Mouse (Mus musculus): ENCODE data around the gene Ulk4. TPM values are rescaled to one million over a fixed set of nuclear protein-coding genes. Genes with fewer than 3 reads are reported as not detected.

Gene Ulk4
- polyA plus RNA-seq, 1 experiment from 2014 or later, result 134 TPM

- Histone ChIP-seq H3K9me3 (ENCODE audit: control insufficient read depth, low read depth, low read length) (no peaks in the 10 kb centered on the region), H3K4me1 (ENCODE audit: control insufficient read depth, insufficient read depth, low read length) (peaks cover 31% of the 10 kb centered on the region), H3K4me3 (ENCODE audit: low read depth, low read length) (no peak overlapping the region), H3K36me3 (ENCODE audit: control insufficient read depth, insufficient read depth, low read length) (no peaks in the 10 kb centered on the region), H3K9ac (replicated peaks; ENCODE audit: low read depth, low read length) (no peak overlapping the region), H3K27me3 (ENCODE audit: control insufficient read depth, insufficient read depth, low read length) (no peaks in the 10 kb centered on the region), H3K27ac (ENCODE audit: low read length) (no peak overlapping the region), H3K4me2 (replicated peaks; ENCODE audit: low read depth, low read length) (no peak overlapping the region)
- 55% methylated on average over 9 of the region's 9 CpGs for WGBS
- ATAC-seq (ENCODE audit: insufficient number of reproducible peaks, insufficient read depth, low FRiP score, low read depth), result no peak
Observed at GRCm38 (mm10) chr9:121303748-121304147, 26.8 kb upstream of the Ulk4 start.

- no peak for ATAC-seq (ENCODE audit: insufficient number of reproducible peaks, insufficient read depth, low FRiP score, low read depth)
- no peak overlapping the region for H3K4me2 ChIP-seq (replicated peaks; ENCODE audit: low read depth, low read length)
- H3K27me3 ChIP-seq (ENCODE audit: control insufficient read depth, insufficient read depth, low read length), result no peaks in the 10 kb centered on the region
- no peaks in the 10 kb centered on the region for H3K36me3 ChIP-seq (ENCODE audit: control insufficient read depth, insufficient read depth, low read length)
- no peak overlapping the region for H3K27ac ChIP-seq (ENCODE audit: low read length)
- H3K4me3 ChIP-seq (ENCODE audit: low read depth, low read length), result no peak overlapping the region
- H3K4me1 ChIP-seq (ENCODE audit: control insufficient read depth, insufficient read depth, low read length), result peaks cover 37% of the 10 kb centered on the region
- 66% methylated on average over 6 of the region's 6 CpGs for WGBS
- no peak overlapping the region for H3K9ac ChIP-seq (replicated peaks; ENCODE audit: low read depth, low read length)
- no peaks in the 10 kb centered on the region for H3K9me3 ChIP-seq (ENCODE audit: control insufficient read depth, low read depth, low read length)
Observed at GRCm38 (mm10) chr9:121303086-121303485, 26.1 kb upstream of the Ulk4 start.

GRCm38 (mm10) chr9:121302543-121302942 is 25.5 kb upstream of the Ulk4 start:
- Histone ChIP-seq H3K36me3 (ENCODE audit: control insufficient read depth, insufficient read depth, low read length) (no peaks in the 10 kb centered on the region), H3K9me3 (ENCODE audit: control insufficient read depth, low read depth, low read length) (no peaks in the 10 kb centered on the region), H3K9ac (replicated peaks; ENCODE audit: low read depth, low read length) (no peak overlapping the region), H3K4me2 (replicated peaks; ENCODE audit: low read depth, low read length) (no peak overlapping the region), H3K27me3 (ENCODE audit: control insufficient read depth, insufficient read depth, low read length) (no peaks in the 10 kb centered on the region), H3K27ac (ENCODE audit: low read length) (no peak overlapping the region), H3K4me1 (ENCODE audit: control insufficient read depth, insufficient read depth, low read length) (peaks cover 37% of the 10 kb centered on the region), H3K4me3 (ENCODE audit: low read depth, low read length) (no peak overlapping the region)
- ATAC-seq (ENCODE audit: insufficient number of reproducible peaks, insufficient read depth, low FRiP score, low read depth), result no peak
- WGBS, result 83% methylated on average over 7 of the region's 8 CpGs

GRCm38 (mm10) chr9:121301041-121301920 is 24.3 kb upstream of the Ulk4 start:
- H3K9me3 ChIP-seq (ENCODE audit: control insufficient read depth, low read depth, low read length), result no peaks in the 10 kb centered on the region

GRCm38 (mm10) chr9:121299976-121300570 is 23.1 kb upstream of the Ulk4 start:
- no peak overlapping the region for H3K9ac ChIP-seq (replicated peaks; ENCODE audit: low read depth, low read length)
- H3K4me2 ChIP-seq (replicated peaks; ENCODE audit: low read depth, low read length), result peak overlapping the region; percentile 23
- H3K27me3 ChIP-seq (ENCODE audit: control insufficient read depth, insufficient read depth, low read length), result no peaks in the 10 kb centered on the region
- H3K27ac ChIP-seq (ENCODE audit: low read length), result no peak overlapping the region
- WGBS, result 54% methylated on average over 19 of the region's 19 CpGs
- no peak overlapping the region for H3K4me3 ChIP-seq (ENCODE audit: low read depth, low read length)
- peaks cover 37% of the 10 kb centered on the region for H3K4me1 ChIP-seq (ENCODE audit: control insufficient read depth, insufficient read depth, low read length)
- no peaks in the 10 kb centered on the region for H3K9me3 ChIP-seq (ENCODE audit: control insufficient read depth, low read depth, low read length)
- ATAC-seq (ENCODE audit: insufficient number of reproducible peaks, insufficient read depth, low FRiP score, low read depth), result no peak
- H3K36me3 ChIP-seq (ENCODE audit: control insufficient read depth, insufficient read depth, low read length), result no peaks in the 10 kb centered on the region

More at GRCm38 (mm10) chr9:121301041-121301920, 24.3 kb upstream of the Ulk4 start:
- H3K36me3 ChIP-seq (ENCODE audit: control insufficient read depth, insufficient read depth, low read length), result no peaks in the 10 kb centered on the region
- H3K27me3 ChIP-seq (ENCODE audit: control insufficient read depth, insufficient read depth, low read length), result no peaks in the 10 kb centered on the region
- no peak overlapping the region for H3K4me3 ChIP-seq (ENCODE audit: low read depth, low read length)
- ATAC-seq (ENCODE audit: insufficient number of reproducible peaks, insufficient read depth, low FRiP score, low read depth), result no peak
- WGBS, result 75% methylated on average over 22 of the region's 22 CpGs
- no peak overlapping the region for H3K9ac ChIP-seq (replicated peaks; ENCODE audit: low read depth, low read length)
- H3K27ac ChIP-seq (ENCODE audit: low read length), result no peak overlapping the region
- H3K4me1 ChIP-seq (ENCODE audit: control insufficient read depth, insufficient read depth, low read length), result peaks cover 37% of the 10 kb centered on the region
- H3K4me2 ChIP-seq (replicated peaks; ENCODE audit: low read depth, low read length), result 0 out of 2 replicates have a peak overlapping the region, but pooled peaks have one; percentile 3

GRCm38 (mm10) chr9:121299223-121299755 is 22.3 kb upstream of the Ulk4 start:
- peaks cover 37% of the 10 kb centered on the region for H3K4me1 ChIP-seq (ENCODE audit: control insufficient read depth, insufficient read depth, low read length)
- H3K27me3 ChIP-seq (ENCODE audit: control insufficient read depth, insufficient read depth, low read length), result no peaks in the 10 kb centered on the region
- no peak overlapping the region; the same call in 1 of the 2 replicates for H3K4me3 ChIP-seq (ENCODE audit: low read depth, low read length)
- peak overlapping the region; percentile 86 for H3K4me2 ChIP-seq (replicated peaks; ENCODE audit: low read depth, low read length)
- no peaks in the 10 kb centered on the region for H3K9me3 ChIP-seq (ENCODE audit: control insufficient read depth, low read depth, low read length)
- ATAC-seq (ENCODE audit: insufficient number of reproducible peaks, insufficient read depth, low FRiP score, low read depth), result peak; percentile 10; the same call in 1 of the 2 replicates
- H3K36me3 ChIP-seq (ENCODE audit: control insufficient read depth, insufficient read depth, low read length), result no peaks in the 10 kb centered on the region
- WGBS, result 73% methylated on average over 9 of the region's 9 CpGs
- peak overlapping the region; percentile 89; the same call in 1 of the 2 replicates for H3K9ac ChIP-seq (replicated peaks; ENCODE audit: low read depth, low read length)
- H3K27ac ChIP-seq (ENCODE audit: low read length), result no peak overlapping the region

GRCm38 (mm10) chr9:121298411-121299091 is 21.6 kb upstream of the Ulk4 start:
- H3K27ac ChIP-seq (ENCODE audit: low read length), result 0 out of 2 replicates have a peak overlapping the region, but pooled peaks have one; percentile 21

GRCm38 (mm10) chr9:121298065-121298398 is 21.0 kb upstream of the Ulk4 start:
- H3K9me3 ChIP-seq (ENCODE audit: control insufficient read depth, low read depth, low read length), result no peaks in the 10 kb centered on the region
- 0 out of 2 replicates have a peak overlapping the region, but pooled peaks have one; percentile 21 for H3K27ac ChIP-seq (ENCODE audit: low read length)
- peaks cover 29% of the 10 kb centered on the region for H3K4me1 ChIP-seq (ENCODE audit: control insufficient read depth, insufficient read depth, low read length)
- no peak for ATAC-seq (ENCODE audit: insufficient number of reproducible peaks, insufficient read depth, low FRiP score, low read depth)
- WGBS, result 3% methylated on average over 7 of the region's 7 CpGs
- H3K4me2 ChIP-seq (replicated peaks; ENCODE audit: low read depth, low read length), result peak overlapping the region; percentile 86
- peak overlapping the region; percentile 90 for H3K4me3 ChIP-seq (ENCODE audit: low read depth, low read length)
- peak overlapping the region; percentile 89 for H3K9ac ChIP-seq (replicated peaks; ENCODE audit: low read depth, low read length)
- H3K27me3 ChIP-seq (ENCODE audit: control insufficient read depth, insufficient read depth, low read length), result no peaks in the 10 kb centered on the region
- H3K36me3 ChIP-seq (ENCODE audit: control insufficient read depth, insufficient read depth, low read length), result no peaks in the 10 kb centered on the region

More at GRCm38 (mm10) chr9:121298411-121299091, 21.6 kb upstream of the Ulk4 start:
- Histone ChIP-seq H3K4me2 (replicated peaks; ENCODE audit: low read depth, low read length) (peak overlapping the region; percentile 86), H3K27me3 (ENCODE audit: control insufficient read depth, insufficient read depth, low read length) (no peaks in the 10 kb centered on the region), H3K4me3 (ENCODE audit: low read depth, low read length) (peak overlapping the region; percentile 90), H3K4me1 (ENCODE audit: control insufficient read depth, insufficient read depth, low read length) (peaks cover 31% of the 10 kb centered on the region), H3K9ac (replicated peaks; ENCODE audit: low read depth, low read length) (peak overlapping the region; percentile 89), H3K9me3 (ENCODE audit: control insufficient read depth, low read depth, low read length) (no peaks in the 10 kb centered on the region), H3K36me3 (ENCODE audit: control insufficient read depth, insufficient read depth, low read length) (no peaks in the 10 kb centered on the region)
- no peak for ATAC-seq (ENCODE audit: insufficient number of reproducible peaks, insufficient read depth, low FRiP score, low read depth)
- WGBS, result 40% methylated on average over 15 of the region's 15 CpGs
